ENCODE assay signal across 8 mouse cellular contexts in the genomic region with DNA sequence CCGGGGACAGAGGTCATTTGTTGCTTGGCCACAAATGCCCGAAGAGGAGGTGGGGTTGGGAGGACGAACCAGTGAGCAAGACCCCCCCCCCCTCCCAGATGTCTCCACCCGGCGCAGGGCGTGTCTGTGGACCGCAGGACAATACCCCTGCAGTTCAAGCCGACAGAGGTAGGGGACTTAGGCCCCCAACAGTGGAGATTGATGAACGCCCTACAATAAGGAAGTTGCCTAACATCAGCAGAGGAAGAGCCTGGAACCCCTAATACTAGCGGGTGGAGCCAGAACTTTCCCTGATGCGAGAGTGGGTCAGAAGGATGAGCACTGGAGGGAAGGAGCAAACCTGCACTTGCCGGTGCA. TPM values are rescaled to one million over a fixed set of nuclear protein-coding genes. Genes with fewer than 3 reads are reported as not detected.
A peak's percentile ranks its signal among the peaks of the same experiment; 100 is the strongest.
DNase-seq lines count a peak whose midpoint lies in the region; ATAC-seq and TF ChIP-seq lines count a peak whose summit lies in the region.

No protein-coding gene starts in this region.

- TF ChIP-seq CTCF in small intestine, adult 2 months (IDR thresholded peaks at IDR 0.05; ENCODE audit: extremely low read depth, insufficient read length, insufficient replicate concordance, low read depth, low read length) = no peak

- peak overlapping the region; percentile 67; the same call in 1 of the 2 replicates for H3K9ac ChIP-seq in liver, embryonic 11.5 days (ENCODE audit: low read depth, low read length)
- peak overlapping the region; percentile 35; the same call in 1 of the 2 replicates for H3K9ac ChIP-seq in limb, embryonic 15.5 days

- DNase-seq in liver, embryonic 11.5 days (ENCODE audit: low spot score) = no peak
- no peak for DNase-seq in liver
- DNase-seq in forebrain, embryonic 10.5 days (ENCODE audit: extremely low spot score, low spot score) = peak; percentile 65
- no peak for DNase-seq in spleen, postnatal 4 days (ENCODE audit: low spot score in 2 of 2)
- DNase-seq in urinary bladder, postnatal 10 days (ENCODE audit: low spot score) = no peak
- no peak for DNase-seq in frontal cortex, postnatal 14 days (ENCODE audit: low spot score in 2 of 2)

- H3K4me2 ChIP-seq in liver, embryonic 11.5 days = peak overlapping the region; percentile 80
- peak overlapping the region; percentile 93 for H3K4me2 ChIP-seq in limb, embryonic 15.5 days

- no peaks in the 10 kb centered on the region for H3K9me3 ChIP-seq in liver, embryonic 11.5 days (ENCODE audit: control insufficient read depth, low read length)
- H3K9me3 ChIP-seq in forebrain, embryonic 10.5 days = no peaks in the 10 kb centered on the region
- H3K9me3 ChIP-seq in limb, embryonic 15.5 days = no peaks in the 10 kb centered on the region

- no peak overlapping the region for H3K27ac ChIP-seq in liver, embryonic 11.5 days (ENCODE audit: low read depth, low read length)
- peak overlapping the region; percentile 96 for H3K27ac ChIP-seq in forebrain, embryonic 10.5 days
- H3K27ac ChIP-seq in limb, embryonic 15.5 days = no peak overlapping the region
- no peak overlapping the region for H3K27ac ChIP-seq in small intestine, adult 2 months (ENCODE audit: insufficient read depth, low read depth, low read length)

- no peaks in the 10 kb centered on the region for H3K36me3 ChIP-seq in liver, embryonic 11.5 days (ENCODE audit: control insufficient read depth, insufficient read depth, low read length)
- H3K36me3 ChIP-seq in forebrain, embryonic 10.5 days (replicated peaks) = peaks cover 6% of the 10 kb centered on the region; the same call in 1 of the 2 replicates
- H3K36me3 ChIP-seq in limb, embryonic 15.5 days = no peaks in the 10 kb centered on the region
- H3K36me3 ChIP-seq in small intestine, adult 2 months (ENCODE audit: control insufficient read depth, insufficient read depth, low read length) = no peaks in the 10 kb centered on the region

- H3K4me3 ChIP-seq in liver, embryonic 11.5 days (ENCODE audit: low read depth, low read length) = peak overlapping the region; percentile 59
- H3K4me3 ChIP-seq in forebrain, embryonic 10.5 days = peak overlapping the region; percentile 78
- peak overlapping the region; percentile 48 for H3K4me3 ChIP-seq in limb, embryonic 15.5 days
- H3K4me3 ChIP-seq in small intestine, adult 2 months (ENCODE audit: low read depth, low read length) = peak overlapping the region; percentile 66

- no peaks in the 10 kb centered on the region for H3K4me1 ChIP-seq in liver, embryonic 11.5 days (replicated peaks; ENCODE audit: control insufficient read depth, insufficient read depth, low read length)
- peaks cover 74% of the 10 kb centered on the region for H3K4me1 ChIP-seq in forebrain, embryonic 10.5 days
- H3K4me1 ChIP-seq in limb, embryonic 15.5 days = peaks cover 17% of the 10 kb centered on the region
- H3K4me1 ChIP-seq in small intestine, adult 2 months (ENCODE audit: control insufficient read depth, insufficient read depth, insufficient read length, low read length) = peaks cover 4% of the 10 kb centered on the region; the same call in 1 of the 2 replicates

- 3% methylated on average over 12 of the region's 12 CpGs for WGBS in liver, embryonic 11.5 days
- WGBS in forebrain, embryonic 10.5 days = under 1% methylated on average over 12 of the region's 12 CpGs
- WGBS in limb, embryonic 15.5 days = 1% methylated on average over 12 of the region's 12 CpGs
- 2% methylated on average over 12 of the region's 12 CpGs for WGBS in small intestine, adult 2 months

- ATAC-seq in liver, embryonic 11.5 days (replicated peaks; ENCODE audit: low FRiP score) = peak; percentile 25
- ATAC-seq in limb, embryonic 15.5 days (ENCODE audit: insufficient number of reproducible peaks, low FRiP score, low TSS enrichment, low read depth) = no peak

- H3K27me3 ChIP-seq in liver, embryonic 11.5 days (replicated peaks; ENCODE audit: control insufficient read depth, insufficient read depth, low read length) = peaks cover 27% of the 10 kb centered on the region
- peaks cover 22% of the 10 kb centered on the region for H3K27me3 ChIP-seq in forebrain, embryonic 10.5 days (ENCODE audit: poor library complexity, severe bottlenecking)
- peaks cover 28% of the 10 kb centered on the region for H3K27me3 ChIP-seq in limb, embryonic 15.5 days
- H3K27me3 ChIP-seq in small intestine, adult 2 months (ENCODE audit: control insufficient read depth, insufficient read depth, low read length) = peaks cover 17% of the 10 kb centered on the region

- TF ChIP-seq POLR2A in small intestine, adult 2 months (IDR thresholded peaks at IDR 0.05; ENCODE audit: low read depth, low read length) = no peak

RNA-seq across cellular contexts. Expression of gene Greb1, which starts 0.3 kb away (rescaled TPM):
- polyA plus RNA-seq in liver, embryonic 11.5 days (2014; fragmentation: Nextera tagmentation; extraction: Ambion mirVana) = 4.3 and 5.5 TPM in 2 replicates
- polyA plus RNA-seq in forebrain, embryonic 10.5 days (2016; fragmentation: Nextera tagmentation; extraction: Ambion mirVana) = 12.9 and 14.6 TPM in 2 replicates
- polyA plus RNA-seq in limb, embryonic 15.5 days (2015; fragmentation: Nextera tagmentation; extraction: Ambion mirVana) = 0.81 and 0.99 TPM in 2 replicates
- polyA plus RNA-seq in small intestine, adult 2 months (2012; rRNA removed) = 2.0 and 3.5 TPM in 2 replicates

RNA-seq across cellular contexts. Expression of gene E2f6, which starts 9.8 kb away (rescaled TPM):
- 42.7 and 49.0 TPM in 2 replicates for polyA plus RNA-seq in liver, embryonic 11.5 days (2014; fragmentation: Nextera tagmentation; extraction: Ambion mirVana)
- polyA plus RNA-seq in forebrain, embryonic 10.5 days (2016; fragmentation: Nextera tagmentation; extraction: Ambion mirVana) = 63.0 and 67.6 TPM in 2 replicates
- polyA plus RNA-seq in limb, embryonic 15.5 days (2015; fragmentation: Nextera tagmentation; extraction: Ambion mirVana) = 37.6 and 42.6 TPM in 2 replicates
- 6.2 and 6.5 TPM in 2 replicates for polyA plus RNA-seq in small intestine, adult 2 months (2012; rRNA removed)
